Mouse (Mus musculus) kidney, embryonic 16.5 days (tissue): ENCODE data around the gene Adk. TPM values are rescaled to one million over a fixed set of nuclear protein-coding genes. Genes with fewer than 3 reads are reported as not detected.
A peak's percentile ranks its signal among the peaks of the same experiment; 100 is the strongest.

ENCODE experiments used
- ATAC-seq: fragments of 200-750 bp; cut with Nextera tagmentation; 2 replicates; pipeline ENCODE4 v1.8.0; 2017; ENCODE audit warnings: moderate TSS enrichment; ENCODE audit not compliant: low FRiP score, low TSS enrichment
- H3K27ac ChIP-seq: fragments of 300-500 bp; sonication (generic); 2 replicates; pipeline ENCODE4 v1.5.1; 2014; ENCODE audit warnings: low read length
- H3K27me3 ChIP-seq: fragments of 300-500 bp; sonication (generic); 2 replicates; pipeline ENCODE4 v1.6.1; 2014; ENCODE audit warnings: low read length, control low read depth, mixed read lengths; ENCODE audit not compliant: insufficient read depth
- H3K36me3 ChIP-seq: fragments of 300-500 bp; sonication (generic); 2 replicates; pipeline ENCODE4 v1.6.1; 2014; ENCODE audit warnings: low read length, control low read depth, mixed read lengths; ENCODE audit not compliant: insufficient read depth
- H3K4me1 ChIP-seq: fragments of 300-500 bp; sonication (generic); 2 replicates; pipeline ENCODE4 v1.6.1; 2014; ENCODE audit warnings: low read length, control low read depth, mixed read lengths; ENCODE audit not compliant: insufficient read depth
- H3K4me2 ChIP-seq: fragments of 300-500 bp; sonication (generic); replicated peaks from 2 replicates; pipeline ENCODE4 v1.6.1; 2014; ENCODE audit warnings: low read depth, low read length
- H3K4me3 ChIP-seq: fragments of 300-500 bp; sonication (generic); 2 replicates; pipeline ENCODE4 v1.5.1; 2014; ENCODE audit warnings: mild to moderate bottlenecking, low read length
- H3K9ac ChIP-seq: fragments of 300-500 bp; sonication (generic); replicated peaks from 2 replicates; pipeline ENCODE4 v1.6.1; 2014; ENCODE audit warnings: low read length
- H3K9me3 ChIP-seq: fragments of 300-500 bp; sonication (generic); 2 replicates; pipeline ENCODE4 v1.6.1; 2016; ENCODE audit warnings: low read length, control low read depth
- WGBS: fragments of 180-500 bp; shearing (Covaris S2); extraction: QIAGEN DNeasy Blood & Tissue Kit; methylation state at CpG from one replicate; pipeline ENCODE4 v1.1.7; 2014; 5-methylcytosine and 5-hydroxymethylcytosine counted together
- polyA plus RNA-seq: library from polyadenylated mRNA; unstranded; fragments of >200 nt; fragmentation: Nextera tagmentation; extraction: Ambion mirVana; gene quantifications from 2 replicates; pipeline ENCODE4 v1.2.1, GENCODE M21; 2015

The Adk gene
- polyA plus RNA-seq, 1 experiment from 2014 or later, result 167 TPM

DNA sequence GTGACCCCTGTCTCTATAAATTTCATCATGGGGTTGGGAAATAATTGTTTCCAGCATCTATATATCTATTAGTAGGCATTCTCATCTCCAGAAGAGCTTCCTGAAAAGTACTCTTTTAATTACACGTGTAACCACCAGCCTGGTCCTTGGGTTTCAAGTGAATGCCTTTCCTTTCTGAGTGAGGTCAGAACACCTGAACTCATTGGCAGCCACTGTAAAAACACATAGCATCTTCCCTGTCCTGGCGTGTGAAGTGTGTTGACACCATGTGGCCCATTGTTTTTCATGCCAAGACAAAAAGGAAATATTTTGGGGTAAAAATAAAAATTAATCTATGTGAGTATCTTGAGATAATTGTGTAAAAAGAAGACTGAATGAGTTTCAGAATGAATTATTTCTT lies 316.2 kb downstream of the Adk start:
- Histone ChIP-seq H3K27me3 (no peaks in the 10 kb centered on the region), H3K4me1 (peaks cover 5% of the 10 kb centered on the region), H3K9ac (no peak overlapping the region), H3K4me2 (no peak overlapping the region), H3K9me3 (no peaks in the 10 kb centered on the region), H3K36me3 (no peaks in the 10 kb centered on the region), H3K27ac (no peak overlapping the region), H3K4me3 (no peak overlapping the region)
- WGBS, result 51% methylated on average over 2 of the region's 2 CpGs
- ATAC-seq, result no peak

DNA sequence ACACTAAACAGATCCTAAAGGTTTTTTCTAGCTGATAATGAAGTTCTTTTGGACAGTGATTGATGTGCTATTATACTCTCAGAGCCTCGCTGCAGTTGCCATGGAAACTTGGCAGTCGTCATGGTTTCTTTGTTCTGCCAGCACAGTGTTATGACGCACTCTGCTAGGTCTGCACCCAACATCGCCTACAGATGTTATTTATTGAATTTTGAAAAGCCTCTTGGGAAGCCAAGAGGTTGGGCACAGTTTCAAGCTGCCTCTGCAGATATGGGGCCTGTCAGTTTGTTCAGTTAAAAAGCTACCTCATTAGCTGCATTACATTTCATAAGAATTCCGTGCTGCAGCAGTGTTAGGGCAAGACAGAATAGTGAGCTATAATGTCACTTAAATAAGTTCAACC lies 316.8 kb downstream of the Adk start:
- Histone ChIP-seq H3K4me3 (no peak overlapping the region), H3K4me1 (peaks cover 5% of the 10 kb centered on the region), H3K9ac (no peak overlapping the region), H3K27me3 (no peaks in the 10 kb centered on the region), H3K4me2 (no peak overlapping the region), H3K36me3 (no peaks in the 10 kb centered on the region), H3K27ac (no peak overlapping the region), H3K9me3 (no peaks in the 10 kb centered on the region)
- ATAC-seq, result peak; percentile 39
- WGBS, result 9% methylated on average over 5 of the region's 5 CpGs

DNA sequence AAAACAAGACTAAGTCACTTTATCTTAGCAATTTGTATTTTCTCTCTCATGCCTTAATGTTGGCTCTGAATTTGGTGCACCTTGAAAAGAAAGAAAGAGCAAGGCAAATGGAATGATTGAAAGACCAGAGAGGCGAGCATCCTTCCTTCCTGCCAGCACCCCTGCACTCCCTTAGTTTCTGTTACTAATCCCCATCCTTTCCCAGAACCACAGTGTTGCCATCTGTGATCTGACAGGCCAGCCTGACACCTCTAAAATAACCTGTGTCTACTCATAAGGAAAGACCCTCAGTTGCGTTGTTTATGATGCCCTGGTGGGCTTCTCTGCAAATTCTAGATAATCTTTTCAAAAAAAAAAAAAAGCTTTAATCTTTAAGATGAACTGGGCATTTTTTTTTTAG lies 319.6 kb downstream of the Adk start:
- H3K4me1 ChIP-seq, result peaks cover 5% of the 10 kb centered on the region

DNA sequence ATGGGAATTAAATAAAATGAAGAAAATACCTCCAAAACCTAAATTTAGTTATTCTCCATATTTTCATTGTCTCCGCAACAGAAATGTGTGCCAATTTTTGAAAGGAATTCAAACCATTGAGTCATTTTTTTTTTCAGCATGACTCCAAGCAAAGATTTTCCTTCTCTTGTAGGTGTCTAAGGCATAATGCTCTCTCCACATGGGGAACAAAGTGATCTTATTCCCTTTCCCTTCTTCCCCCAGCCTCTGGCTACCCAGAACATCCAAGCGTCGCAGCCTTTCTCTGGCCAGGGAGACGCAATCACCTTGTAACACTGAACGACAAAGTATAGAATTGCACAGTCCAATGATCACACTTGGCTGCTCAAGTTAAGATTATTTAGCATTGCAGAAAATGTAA lies 320.3 kb downstream of the Adk start:
- H3K9ac ChIP-seq, result no peak overlapping the region
- H3K9me3 ChIP-seq, result no peaks in the 10 kb centered on the region
- H3K4me2 ChIP-seq, result no peak overlapping the region
- H3K4me1 ChIP-seq, result peaks cover 5% of the 10 kb centered on the region
- 75% methylated on average over 5 of the region's 5 CpGs for WGBS
- no peak overlapping the region for H3K4me3 ChIP-seq
- no peaks in the 10 kb centered on the region for H3K36me3 ChIP-seq
- no peaks in the 10 kb centered on the region for H3K27me3 ChIP-seq
- no peak for ATAC-seq
- H3K27ac ChIP-seq, result no peak overlapping the region

More for the DNA sequence above, 319.6 kb downstream of the Adk start:
- Histone ChIP-seq H3K9ac (no peak overlapping the region), H3K4me2 (no peak overlapping the region), H3K9me3 (no peaks in the 10 kb centered on the region), H3K27me3 (no peaks in the 10 kb centered on the region), H3K27ac (no peak overlapping the region), H3K36me3 (no peaks in the 10 kb centered on the region), H3K4me3 (no peak overlapping the region)
- no peak for ATAC-seq
- 84% methylated on average over 2 of the region's 2 CpGs for WGBS

DNA sequence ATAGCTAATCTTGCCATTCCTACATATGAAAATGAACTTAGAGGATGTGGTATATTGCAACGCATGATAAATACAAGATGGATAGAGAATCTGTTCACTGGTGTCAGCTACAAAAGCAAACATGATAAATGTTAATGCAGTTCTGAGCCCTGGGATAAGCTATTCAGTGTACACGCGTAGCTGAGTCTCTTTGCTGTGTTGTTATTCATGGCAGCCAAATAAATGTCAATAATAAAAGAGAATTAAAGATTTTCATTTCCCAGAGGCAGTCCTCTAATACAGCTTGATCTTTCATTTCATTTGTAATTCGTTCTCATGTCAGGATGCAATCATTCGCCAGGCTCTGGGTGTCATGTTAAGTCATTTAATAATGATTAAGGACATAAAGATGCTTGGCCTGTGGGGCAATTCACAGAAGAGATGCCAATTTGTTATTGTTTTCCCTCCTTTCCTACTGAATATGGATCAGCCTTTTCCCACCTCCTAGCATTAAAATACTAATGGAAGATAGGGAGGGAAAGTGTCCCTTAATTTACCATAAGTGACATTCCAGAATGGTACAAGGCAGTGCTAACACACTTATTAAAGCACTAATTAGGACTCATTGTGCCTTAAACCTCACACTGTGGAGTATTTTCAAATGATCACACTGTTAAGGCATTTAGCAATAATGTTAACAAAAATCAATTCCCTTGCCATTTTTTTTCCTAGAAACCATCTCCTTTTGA lies 331.5 kb downstream of the Adk start:
- H3K36me3 ChIP-seq, result 0 out of 2 replicates have a peak, but pooled peaks cover 5% of the 10 kb centered on the region
- no peaks in the 10 kb centered on the region for H3K9me3 ChIP-seq
- H3K27me3 ChIP-seq, result no peaks in the 10 kb centered on the region
- no peak overlapping the region for H3K9ac ChIP-seq
- no peak overlapping the region for H3K4me3 ChIP-seq
- H3K4me1 ChIP-seq, result no peaks in the 10 kb centered on the region
- WGBS, result 89% methylated on average over 5 of the region's 5 CpGs
- H3K4me2 ChIP-seq, result no peak overlapping the region
- no peak for ATAC-seq
- H3K27ac ChIP-seq, result no peak overlapping the region

DNA sequence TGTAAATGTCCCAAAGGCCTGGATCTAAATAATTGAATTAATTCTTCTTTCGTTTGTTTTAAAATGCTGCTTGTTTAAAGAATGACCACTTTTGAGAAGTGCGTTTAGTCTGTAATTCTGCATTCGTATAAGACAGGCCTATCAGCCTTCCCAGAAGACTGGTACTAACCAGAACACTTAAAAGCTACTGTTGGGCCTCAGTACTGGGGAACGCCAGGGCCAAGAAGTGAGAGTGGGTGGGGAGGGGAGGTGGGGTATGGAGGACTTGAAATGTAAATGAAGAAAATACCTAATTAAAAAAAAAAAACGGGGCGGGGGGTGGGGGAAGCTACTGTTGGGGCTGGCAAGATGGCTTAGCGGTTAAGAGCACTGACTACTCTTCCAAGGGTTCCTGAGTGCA lies 347.1 kb downstream of the Adk start:
- no peak overlapping the region for H3K27ac ChIP-seq
- H3K36me3 ChIP-seq, result no peaks in the 10 kb centered on the region
- H3K9ac ChIP-seq, result no peak overlapping the region
- H3K9me3 ChIP-seq, result no peaks in the 10 kb centered on the region
- H3K4me3 ChIP-seq, result no peak overlapping the region
- H3K27me3 ChIP-seq, result no peaks in the 10 kb centered on the region
- 95% methylated on average over 7 of the region's 7 CpGs for WGBS
- peaks cover 11% of the 10 kb centered on the region; the same call in 1 of the 2 replicates for H3K4me1 ChIP-seq
- no peak overlapping the region for H3K4me2 ChIP-seq
- no peak for ATAC-seq

DNA sequence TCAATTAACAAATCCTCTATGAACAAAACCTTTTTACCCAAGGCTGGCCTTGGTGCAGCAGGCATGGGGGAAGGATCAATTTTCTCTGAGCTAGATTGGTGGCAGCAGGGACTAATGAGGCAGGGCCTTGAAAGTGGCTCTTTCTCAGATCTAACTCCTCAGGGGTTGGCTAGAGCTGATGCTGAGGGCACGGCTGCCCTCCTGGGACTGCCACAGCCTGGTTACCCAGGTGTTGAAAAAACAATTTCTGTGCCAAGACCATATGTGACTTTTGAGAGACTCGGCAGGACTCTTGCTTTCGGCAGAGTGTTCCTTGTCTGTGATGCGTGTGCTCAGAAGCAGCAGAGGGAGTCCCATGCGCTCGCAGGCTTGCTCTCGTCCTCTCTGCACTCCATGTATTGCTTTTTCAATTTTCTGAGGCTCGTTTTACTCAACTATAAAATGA lies 349.8 kb downstream of the Adk start:
- no peak for ATAC-seq

DNA sequence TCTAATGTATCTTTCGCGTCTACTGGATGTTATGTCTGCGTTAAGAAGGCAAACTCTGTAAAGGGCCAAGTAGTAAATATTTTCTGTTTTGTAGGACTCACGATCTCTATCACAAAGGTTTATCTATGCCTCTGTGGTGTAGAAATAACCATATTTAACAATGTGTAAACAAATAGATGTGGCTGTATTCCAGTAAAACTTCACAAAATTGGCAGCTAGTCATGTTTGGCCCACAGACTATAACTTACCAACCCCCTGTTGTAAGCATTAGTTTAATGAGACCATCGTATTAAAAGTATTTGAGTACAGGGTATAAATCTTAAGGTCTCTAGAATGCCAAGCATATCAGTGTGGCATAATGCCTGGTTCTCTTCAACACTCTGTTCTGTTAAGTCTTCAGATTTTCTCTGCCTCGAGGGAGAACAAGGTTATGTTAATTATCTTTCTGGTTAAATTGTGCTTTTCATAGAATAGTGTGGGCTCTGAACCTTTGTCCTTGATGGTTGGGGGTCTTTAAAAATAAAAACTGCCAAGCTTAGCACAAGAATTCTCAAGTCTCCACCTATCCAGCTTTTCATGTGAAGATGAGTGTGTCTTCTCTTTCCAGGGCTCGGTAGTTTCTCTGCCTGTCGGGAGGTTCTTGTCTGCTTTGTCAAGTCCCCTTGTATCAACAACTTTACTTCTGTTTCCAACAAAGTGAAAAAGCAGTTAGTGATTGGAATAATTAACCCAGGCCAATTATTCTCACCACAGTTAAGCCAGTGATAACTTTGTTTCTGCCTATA lies 350.4 kb downstream of the Adk start:
- Histone ChIP-seq H3K9me3 (no peaks in the 10 kb centered on the region), H3K4me2 (no peak overlapping the region), H3K36me3 (no peaks in the 10 kb centered on the region), H3K27me3 (no peaks in the 10 kb centered on the region), H3K4me3 (no peak overlapping the region), H3K9ac (no peak overlapping the region), H3K4me1 (peaks cover 11% of the 10 kb centered on the region; the same call in 1 of the 2 replicates), H3K27ac (no peak overlapping the region)
- ATAC-seq, result no peak
- WGBS, result 55% methylated on average over 8 of the region's 8 CpGs

More for the DNA sequence above, 349.8 kb downstream of the Adk start:
- 51% methylated on average over 8 of the region's 8 CpGs for WGBS
- H3K4me1 ChIP-seq, result peaks cover 11% of the 10 kb centered on the region; the same call in 1 of the 2 replicates
- no peak overlapping the region for H3K4me3 ChIP-seq
- H3K9ac ChIP-seq, result no peak overlapping the region
- H3K27me3 ChIP-seq, result no peaks in the 10 kb centered on the region
- no peak overlapping the region for H3K27ac ChIP-seq
- no peak overlapping the region for H3K4me2 ChIP-seq
- no peaks in the 10 kb centered on the region for H3K9me3 ChIP-seq
- no peaks in the 10 kb centered on the region for H3K36me3 ChIP-seq

DNA sequence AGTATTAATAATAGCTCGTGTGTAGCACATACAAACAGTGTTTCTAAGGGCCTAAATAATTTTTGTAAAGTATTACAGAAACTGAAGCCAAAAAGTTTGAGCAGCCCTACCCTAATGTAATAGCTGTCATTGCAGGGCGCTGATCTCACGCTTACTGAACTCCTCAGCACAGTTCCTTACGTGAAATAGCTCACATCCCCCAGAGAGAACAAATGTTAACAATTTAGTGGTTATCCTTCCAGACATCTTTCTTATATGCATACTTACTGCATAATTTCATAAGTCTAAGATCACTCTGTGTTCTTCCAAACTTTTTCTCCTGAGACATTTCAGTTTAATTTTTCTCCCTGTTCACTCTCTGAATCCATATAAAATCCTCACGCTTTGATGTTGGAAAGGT lies 354.6 kb downstream of the Adk start:
- H3K36me3 ChIP-seq, result no peaks in the 10 kb centered on the region
- H3K4me1 ChIP-seq, result peaks cover 11% of the 10 kb centered on the region; the same call in 1 of the 2 replicates
- H3K27ac ChIP-seq, result no peak overlapping the region
- H3K27me3 ChIP-seq, result no peaks in the 10 kb centered on the region
- no peak overlapping the region for H3K9ac ChIP-seq
- H3K9me3 ChIP-seq, result no peaks in the 10 kb centered on the region
- no peak for ATAC-seq
- no peak overlapping the region for H3K4me2 ChIP-seq
- H3K4me3 ChIP-seq, result no peak overlapping the region
- 83% methylated on average over 5 of the region's 5 CpGs for WGBS

DNA sequence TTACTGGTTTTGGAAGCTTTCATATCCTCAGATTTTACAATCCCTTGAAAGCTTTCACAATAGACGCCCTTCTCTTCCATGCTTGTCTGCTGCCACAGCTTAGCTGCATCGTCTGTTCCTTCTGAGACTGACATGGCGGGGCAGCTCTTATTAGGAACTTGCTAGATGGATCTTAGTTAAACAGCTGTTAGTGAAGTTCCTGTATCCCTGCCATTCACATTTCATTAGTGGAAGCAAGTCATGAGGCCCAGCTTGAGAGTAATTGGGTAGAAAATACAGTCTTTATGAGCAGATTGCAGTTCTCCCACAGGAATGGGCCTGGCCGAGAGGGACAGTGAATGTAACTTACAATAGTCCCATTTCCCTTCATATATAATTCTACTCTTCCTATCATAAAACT lies 356.5 kb downstream of the Adk start:
- no peak overlapping the region for H3K27ac ChIP-seq
- no peak for ATAC-seq
- H3K36me3 ChIP-seq, result no peaks in the 10 kb centered on the region
- no peak overlapping the region for H3K4me2 ChIP-seq
- H3K27me3 ChIP-seq, result no peaks in the 10 kb centered on the region
- no peaks in the 10 kb centered on the region for H3K9me3 ChIP-seq
- no peak overlapping the region for H3K9ac ChIP-seq
- no peaks in the 10 kb centered on the region for H3K4me1 ChIP-seq
- no peak overlapping the region for H3K4me3 ChIP-seq
- WGBS, result 87% methylated on average over 4 of the region's 4 CpGs
